Mouse (Mus musculus): ENCODE measurements around the gene Thegl.
"Not testable (repeated sequence)": the region's sequence is repeated elsewhere in the genome, so short reads cannot be mapped to it uniquely, and the experiment has no call there.

Gene Thegl

DNA sequence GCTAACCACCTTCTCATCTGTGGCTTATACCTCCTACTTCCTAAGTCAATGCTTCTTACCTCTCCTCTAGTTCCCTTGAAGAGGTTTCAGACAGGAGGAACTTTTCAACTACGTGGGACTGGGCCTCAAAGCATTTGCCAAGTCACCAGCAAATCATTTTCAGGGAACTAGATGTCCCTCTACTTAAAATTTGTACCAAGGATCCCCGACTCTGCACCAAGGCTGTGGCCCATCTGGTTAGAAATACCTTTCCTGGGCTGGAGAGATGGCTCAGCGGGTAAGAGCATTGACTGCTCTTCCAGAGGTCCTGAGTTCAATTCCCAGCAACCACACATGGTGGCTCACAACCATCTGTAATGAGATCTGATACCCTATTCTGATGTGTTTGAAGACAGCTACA, 80.4 kb downstream of the Thegl start:
- not testable (repeated sequence) for DNase-seq

DNA sequence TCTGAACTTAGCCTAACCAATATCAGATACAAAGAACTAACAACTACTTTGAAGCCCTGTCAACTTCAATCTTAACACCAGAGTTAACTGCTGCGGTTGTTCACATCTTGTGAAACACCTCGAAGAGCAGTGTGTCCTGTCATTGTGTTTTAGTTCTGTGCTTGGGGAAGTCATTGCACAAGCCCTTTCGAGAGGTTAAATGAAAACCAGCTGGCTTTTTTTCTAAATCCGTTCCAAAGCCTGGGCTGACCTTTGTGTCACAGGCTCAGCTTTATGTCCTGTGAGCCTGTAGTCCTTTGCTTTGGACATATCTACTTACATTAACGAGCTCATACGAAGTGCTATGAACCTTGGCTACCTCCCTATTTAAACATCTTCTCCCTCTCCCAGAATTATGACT, 81.9 kb downstream of the Thegl start:
- no peak for DNase-seq

DNA sequence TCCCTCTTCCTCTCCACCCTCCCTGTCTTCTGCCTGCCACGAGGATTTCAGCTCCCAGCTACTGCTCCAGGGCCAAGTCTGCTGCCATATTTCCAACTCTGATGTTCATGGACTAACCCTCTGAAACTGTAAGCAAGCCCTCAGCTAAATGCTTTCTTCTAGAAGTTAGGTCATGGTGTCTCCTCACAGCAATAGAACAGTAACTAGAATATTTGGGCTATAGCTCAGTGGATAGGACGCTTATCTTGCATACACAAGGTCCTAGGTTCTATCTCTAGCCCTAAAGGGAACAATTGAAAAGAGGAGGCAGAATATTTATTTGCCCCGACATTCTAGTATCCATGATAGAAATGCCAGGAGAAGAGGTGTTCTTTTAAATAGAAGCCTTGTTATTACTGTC, 83.1 kb downstream of the Thegl start:
- no peak for DNase-seq

DNA sequence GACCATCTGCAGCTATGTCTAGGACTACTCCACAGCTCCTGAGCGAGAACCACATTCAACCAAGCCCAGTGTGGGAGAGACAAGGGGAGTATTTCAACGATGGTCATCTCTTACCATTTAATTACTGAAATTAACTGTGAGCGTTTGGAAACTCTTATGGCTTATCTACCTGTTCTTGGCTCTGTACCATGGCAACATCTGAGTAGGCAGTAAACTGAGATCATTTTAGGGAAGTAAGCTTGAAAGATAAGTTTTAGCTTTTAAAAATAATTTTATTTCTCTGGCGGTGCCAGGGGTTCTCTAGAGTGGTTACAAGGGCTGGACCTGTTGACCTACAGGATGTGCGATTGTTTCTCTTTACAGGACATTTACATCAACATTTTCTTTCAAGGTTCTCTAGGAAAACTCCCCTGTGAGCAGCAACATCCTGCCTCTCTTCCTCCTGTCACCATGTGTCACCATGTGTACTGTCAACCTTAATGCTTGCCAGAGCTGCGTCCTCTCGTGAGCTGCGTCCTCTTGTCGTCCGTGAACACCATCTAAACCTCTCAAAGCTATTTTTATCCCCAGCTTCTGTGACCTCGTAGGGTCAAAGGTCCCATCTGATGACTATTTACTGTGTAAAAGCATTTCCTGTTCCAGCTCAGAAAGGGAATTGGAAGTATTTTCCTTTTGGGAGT, 83.6 kb downstream of the Thegl start:
- no peak for DNase-seq

DNA sequence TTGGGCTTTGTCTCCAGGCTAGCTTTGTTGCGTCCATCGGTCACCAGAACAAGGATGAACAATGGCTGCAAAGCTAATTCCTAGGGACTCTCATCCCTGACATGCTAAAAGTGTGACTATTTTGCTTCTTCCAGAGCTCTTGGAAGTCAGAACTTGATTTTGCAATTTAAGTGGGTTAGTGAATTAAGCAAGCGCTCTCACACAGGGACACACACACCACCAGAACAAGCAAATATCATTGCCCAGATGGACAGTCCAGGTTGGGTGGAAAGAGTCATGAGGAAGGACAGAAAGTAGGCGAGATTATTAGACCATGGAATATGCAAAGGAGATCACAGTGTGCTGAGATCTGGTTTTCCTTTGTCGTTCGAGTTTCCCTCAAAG, 84.2 kb downstream of the Thegl start:
- DNase-seq: no peak

DNA sequence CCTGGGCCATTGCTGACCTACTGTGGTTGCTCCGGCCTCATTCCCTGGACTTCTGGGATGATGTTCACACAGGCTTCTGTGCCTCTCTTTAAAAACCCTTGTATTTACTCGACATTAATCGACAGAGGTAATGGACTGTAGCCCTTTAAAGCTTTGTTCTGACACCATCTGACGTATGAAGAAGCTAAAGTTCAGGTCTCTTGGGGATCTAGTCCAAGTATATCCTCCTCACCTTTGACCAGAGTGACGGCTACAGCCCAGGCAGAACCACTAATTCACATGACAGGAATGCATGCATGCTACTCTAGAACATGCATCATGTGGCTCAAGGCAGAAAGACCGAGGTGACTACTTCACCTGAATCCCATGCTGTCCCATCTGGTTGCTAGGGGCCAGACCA, 84.9 kb downstream of the Thegl start:
- DNase-seq: no peak

DNA sequence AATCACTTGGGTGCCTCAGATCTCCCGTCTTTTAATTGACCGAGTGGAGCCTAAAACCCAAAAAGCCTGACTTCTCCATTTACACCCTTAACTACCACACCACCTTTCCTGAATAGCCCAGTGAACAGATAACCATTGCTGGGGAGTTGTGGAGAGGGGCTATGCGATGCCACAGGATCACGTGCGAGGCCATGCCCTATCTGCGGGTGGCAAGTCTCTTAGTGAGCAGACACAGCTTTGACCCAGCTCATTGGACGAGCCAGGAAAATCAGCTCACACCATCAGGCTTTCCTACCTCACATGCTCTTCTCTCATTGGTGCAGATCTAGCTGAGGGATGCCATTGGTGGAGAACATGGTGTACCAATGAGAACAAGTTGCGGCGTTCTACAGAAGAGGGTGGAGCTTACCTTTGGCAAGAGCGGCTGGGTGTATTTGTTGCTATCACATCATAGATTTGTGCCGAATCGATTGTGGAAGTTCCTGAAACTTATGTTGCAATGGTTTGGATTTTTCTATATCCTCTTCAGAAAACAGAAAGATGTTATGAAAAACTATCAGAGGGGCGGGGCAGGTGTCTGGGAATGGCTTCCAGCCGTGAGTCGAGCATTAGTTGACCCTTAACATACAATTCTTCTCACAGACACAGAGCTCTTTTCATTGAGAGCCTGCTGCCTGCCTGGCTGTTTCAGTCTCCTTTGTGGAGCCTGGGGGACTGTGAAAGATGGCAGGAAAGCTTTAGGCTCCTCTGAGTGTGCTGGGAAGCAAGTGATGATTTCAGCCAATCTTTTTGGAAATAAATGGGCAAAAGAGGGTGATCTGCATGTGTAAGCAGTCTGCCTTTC, 86.9 kb downstream of the Thegl start:
- DNase-seq: no peak

DNA sequence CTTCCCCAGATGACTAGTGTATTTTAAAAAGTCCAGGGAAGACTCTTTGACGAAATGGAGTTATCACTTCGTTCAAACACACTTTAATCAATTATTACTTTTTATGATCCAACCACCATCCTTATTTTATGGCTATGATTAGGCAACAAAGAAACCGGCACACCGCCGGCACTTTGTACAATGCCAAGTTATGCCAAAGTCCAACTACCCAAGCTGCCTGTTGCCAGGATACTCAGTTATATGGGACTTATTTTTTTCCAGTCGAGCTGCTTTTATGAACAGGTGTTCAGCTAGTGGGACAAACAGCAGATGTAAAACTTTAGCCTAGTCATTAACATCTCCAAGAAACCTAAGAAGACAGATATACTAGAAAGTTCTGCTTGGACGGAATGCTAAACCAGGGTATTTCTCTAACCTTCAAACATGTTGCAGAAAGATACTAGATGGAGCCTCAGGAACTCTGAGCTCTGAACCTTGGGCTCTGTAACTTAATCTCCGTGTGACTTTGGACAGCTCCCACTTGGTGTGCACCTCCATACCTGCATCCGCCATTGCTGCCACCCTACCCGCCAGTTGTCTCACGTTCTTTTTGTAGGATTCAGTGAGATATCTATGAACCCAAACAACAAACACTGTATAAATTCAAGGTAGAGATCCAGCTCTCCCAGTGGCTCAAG, 91.5 kb downstream of the Thegl start:
- no peak for DNase-seq

DNA sequence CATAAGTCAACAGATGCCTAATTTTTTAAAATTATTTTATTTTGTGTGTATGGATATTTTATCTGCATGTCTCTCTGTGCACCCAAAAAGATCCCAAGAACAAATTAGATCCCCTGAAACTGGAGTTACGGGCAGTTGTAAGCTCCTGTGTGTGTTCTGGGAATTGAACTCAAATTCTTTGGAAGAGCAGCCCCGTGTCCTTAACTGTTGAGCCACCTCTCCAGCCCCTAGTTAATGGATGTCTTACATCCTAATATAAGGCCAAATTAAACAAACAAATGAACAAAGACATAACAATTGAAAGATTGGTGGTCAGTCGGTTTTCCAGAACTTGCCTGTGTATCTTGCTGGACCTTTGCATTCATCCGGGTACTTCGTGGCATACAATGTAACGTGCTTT, 93.0 kb downstream of the Thegl start:
- no peak for DNase-seq

DNA sequence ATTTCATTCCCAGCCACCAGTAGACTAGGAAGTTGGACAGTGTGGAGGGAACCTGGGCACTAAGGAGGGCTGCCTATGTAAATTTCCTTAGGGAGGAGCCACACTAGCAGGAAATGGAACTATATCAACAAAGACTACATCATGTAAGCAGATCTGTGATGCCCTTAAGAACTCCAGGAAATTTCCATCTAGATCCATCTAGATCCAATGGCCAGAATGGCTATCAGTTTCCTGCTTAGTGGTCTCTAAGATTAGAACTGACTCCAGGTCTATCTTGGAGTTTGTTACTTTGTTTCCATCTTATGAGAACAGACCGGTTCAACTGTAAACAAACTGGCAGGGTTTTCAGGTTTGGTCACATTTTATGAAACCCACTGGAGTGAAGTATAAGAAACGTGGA, 94.0 kb downstream of the Thegl start:
- no peak for DNase-seq
